Mouse (Mus musculus) left cerebral cortex, adult 11 months (tissue): Measurements from ENCODE around the gene Cacna2d3.
A peak's percentile ranks its signal among the peaks of the same experiment; 100 is the strongest.

Experiments
- DNase-seq: peaks from one replicate; pipeline ENCODE4 v3.0.0; 2022; ENCODE audit warnings: low spot score

The Cacna2d3 gene

GRCm38 (mm10) chr14:29491786-29492185 is 229.9 kb downstream of the Cacna2d3 start:
- DNase-seq, result no peak

GRCm38 (mm10) chr14:29485416-29485815 is 236.2 kb downstream of the Cacna2d3 start:
- no peak for DNase-seq

- peak; percentile 70 for DNase-seq
Observed at GRCm38 (mm10) chr14:29478403-29478983, 243.2 kb downstream of the Cacna2d3 start.

- no peak for DNase-seq
Observed at GRCm38 (mm10) chr14:29464277-29464676, 257.4 kb downstream of the Cacna2d3 start.

GRCm38 (mm10) chr14:29449203-29449602 is 272.5 kb downstream of the Cacna2d3 start:
- no peak for DNase-seq

- DNase-seq, result peak; percentile 65
Observed at GRCm38 (mm10) chr14:29443091-29444026, 278.3 kb downstream of the Cacna2d3 start.

GRCm38 (mm10) chr14:29442476-29442875 is 279.2 kb downstream of the Cacna2d3 start:
- DNase-seq, result no peak

- DNase-seq, result no peak
Observed at GRCm38 (mm10) chr14:29438666-29439065, 283.0 kb downstream of the Cacna2d3 start.

GRCm38 (mm10) chr14:29438251-29438650 is 283.4 kb downstream of the Cacna2d3 start:
- peak; percentile 17 for DNase-seq

GRCm38 (mm10) chr14:29435203-29435602 is 286.5 kb downstream of the Cacna2d3 start:
- DNase-seq, result no peak

GRCm38 (mm10) chr14:29433716-29434115 is 287.9 kb downstream of the Cacna2d3 start:
- no peak for DNase-seq

- no peak for DNase-seq
Observed at GRCm38 (mm10) chr14:29433076-29433714, 288.5 kb downstream of the Cacna2d3 start.

GRCm38 (mm10) chr14:29429788-29430187 is 291.9 kb downstream of the Cacna2d3 start:
- DNase-seq, result no peak

- no peak for DNase-seq
Observed at GRCm38 (mm10) chr14:29425666-29426065, 296.0 kb downstream of the Cacna2d3 start.

- DNase-seq, result peak; percentile 27
Observed at GRCm38 (mm10) chr14:29425208-29425607, 296.5 kb downstream of the Cacna2d3 start.

GRCm38 (mm10) chr14:29405878-29406165 is 315.8 kb downstream of the Cacna2d3 start:
- no peak for DNase-seq

GRCm38 (mm10) chr14:29405125-29405877 is 316.4 kb downstream of the Cacna2d3 start:
- DNase-seq, result peak; percentile 13

GRCm38 (mm10) chr14:29403849-29404808 is 317.5 kb downstream of the Cacna2d3 start:
- no peak for DNase-seq

GRCm38 (mm10) chr14:29402471-29402870 is 319.2 kb downstream of the Cacna2d3 start:
- no peak for DNase-seq

GRCm38 (mm10) chr14:29393786-29394185 is 327.9 kb downstream of the Cacna2d3 start:
- no peak for DNase-seq

GRCm38 (mm10) chr14:29392851-29393250 is 328.8 kb downstream of the Cacna2d3 start:
- DNase-seq, result no peak
